Mouse (Mus musculus): ENCODE measurements around the gene Dtx2. TPM values are rescaled to one million over a fixed set of nuclear protein-coding genes. Genes with fewer than 3 reads are reported as not detected.

Gene Dtx2
- total and polyA plus RNA-seq, 3 experiments = 6.3 to 10.9 (median 7.3) TPM

DNA sequence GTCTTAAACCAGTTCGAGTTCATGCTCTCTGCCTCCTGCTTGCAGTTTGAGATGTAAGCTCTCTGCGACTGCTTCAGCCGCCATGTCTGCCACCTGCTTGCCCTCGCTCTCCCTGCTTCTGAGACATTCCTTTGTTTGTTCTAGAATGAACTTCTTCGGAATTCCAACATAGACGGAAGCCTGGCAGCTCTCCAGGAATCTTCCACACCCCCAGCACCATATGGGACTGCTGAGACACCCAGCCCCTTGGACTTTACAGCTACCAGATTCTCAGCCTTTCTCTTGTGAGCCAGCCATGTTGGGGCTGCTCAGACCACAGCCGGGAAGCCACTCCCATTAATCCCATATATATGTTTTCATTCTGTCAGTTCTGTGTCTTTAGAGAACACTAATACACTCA lies 81.7 kb downstream of the Dtx2 start:
- H3K4me1 ChIP-seq (ENCODE audit: control insufficient read depth, insufficient read depth, low read length) = peaks cover 3% of the 10 kb centered on the region
- no peak overlapping the region for H3K9ac ChIP-seq (ENCODE audit: low read depth, low read length)
- H3K27ac ChIP-seq = peak overlapping the region; percentile 72
- TF ChIP-seq CTCF (IDR thresholded peaks at IDR 0.05) (no peak), POLR2A (IDR thresholded peaks at IDR 0.05; ENCODE audit: insufficient read depth, low read depth, low read length) (no peak), EP300 (IDR thresholded peaks at IDR 0.05; ENCODE audit: insufficient read depth, low read depth, low read length) (no peak)
- WGBS = 28% methylated on average over 7 of the region's 7 CpGs
- intact Hi-C loops (cut with DNase I) = no loop called here
- H3K36me3 ChIP-seq (ENCODE audit: control insufficient read depth, insufficient read depth, low read length) = no peaks in the 10 kb centered on the region
- H3K27me3 ChIP-seq (ENCODE audit: control insufficient read depth, insufficient read depth, low read length) = no peaks in the 10 kb centered on the region
- no peak overlapping the region for H3K4me3 ChIP-seq
- no peak for DNase-seq
- H3K79me2 ChIP-seq (replicated peaks; ENCODE audit: control insufficient read depth, insufficient read depth, low read length) = no peaks in the 10 kb centered on the region

DNA sequence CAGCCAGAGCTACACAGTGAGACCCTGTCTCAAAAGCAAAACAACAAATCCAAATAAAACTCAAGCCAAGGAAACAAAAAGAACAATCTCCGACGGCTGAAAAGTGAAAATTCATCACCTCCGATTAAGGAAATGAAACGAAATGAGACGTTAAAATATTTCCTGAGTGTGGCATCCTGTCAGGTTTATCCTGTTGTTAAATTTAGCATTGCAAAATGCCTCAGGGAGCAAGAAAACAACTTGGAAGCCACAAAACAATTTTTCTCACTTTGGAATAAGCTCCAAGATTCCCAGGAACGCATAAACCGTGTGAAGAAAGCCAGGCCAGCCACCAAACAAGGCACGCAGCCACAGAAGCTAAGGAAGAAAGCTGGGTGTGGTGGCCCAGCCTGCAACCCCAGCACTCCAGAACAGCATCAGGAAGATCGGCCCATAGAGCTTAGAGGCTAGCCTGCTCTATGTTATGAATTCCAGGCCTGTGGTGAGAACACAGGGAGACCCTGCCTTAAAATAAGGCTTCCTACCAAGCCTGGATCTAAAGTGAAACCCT lies 82.5 kb downstream of the Dtx2 start:
- H3K9ac ChIP-seq (ENCODE audit: low read depth, low read length) = no peak overlapping the region
- 34% methylated on average over 9 of the region's 9 CpGs for WGBS
- peak overlapping the region; percentile 72 for H3K27ac ChIP-seq
- no peaks in the 10 kb centered on the region for H3K79me2 ChIP-seq (replicated peaks; ENCODE audit: control insufficient read depth, insufficient read depth, low read length)
- no peak overlapping the region for H3K4me3 ChIP-seq
- intact Hi-C loops (cut with DNase I) = no loop called here
- no peaks in the 10 kb centered on the region for H3K36me3 ChIP-seq (ENCODE audit: control insufficient read depth, insufficient read depth, low read length)
- peaks cover 3% of the 10 kb centered on the region for H3K4me1 ChIP-seq (ENCODE audit: control insufficient read depth, insufficient read depth, low read length)
- H3K27me3 ChIP-seq (ENCODE audit: control insufficient read depth, insufficient read depth, low read length) = no peaks in the 10 kb centered on the region
- TF ChIP-seq CTCF (IDR thresholded peaks at IDR 0.05) (no peak), POLR2A (IDR thresholded peaks at IDR 0.05; ENCODE audit: insufficient read depth, low read depth, low read length) (no peak), EP300 (IDR thresholded peaks at IDR 0.05; ENCODE audit: insufficient read depth, low read depth, low read length) (0 out of 2 replicates have a peak, but pooled peaks have one; percentile 13)
- DNase-seq = peak in 1 of 2 experiments; percentile 48

DNA sequence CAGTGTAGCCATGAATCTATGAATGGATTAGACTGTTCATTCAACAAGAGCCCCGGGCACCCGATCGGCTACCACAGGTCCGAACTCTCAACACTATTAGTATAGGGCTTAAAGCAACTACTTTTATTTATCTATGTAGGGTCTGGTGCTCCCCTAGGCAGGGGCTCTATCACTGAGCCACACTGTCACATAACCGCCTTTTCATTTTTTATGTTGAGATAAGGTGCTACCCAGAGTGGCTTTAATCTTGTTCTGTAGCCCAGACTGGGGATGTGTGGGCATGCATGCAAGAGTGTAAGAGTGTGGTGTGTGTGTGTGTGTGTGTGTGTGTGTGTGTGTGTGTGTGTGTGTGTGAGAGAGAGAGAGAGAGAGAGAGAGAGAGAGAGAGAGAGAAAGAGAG lies 83.5 kb downstream of the Dtx2 start:
- WGBS = 97% methylated on average over 5 of the region's 5 CpGs
- TF ChIP-seq POLR2A (IDR thresholded peaks at IDR 0.05; ENCODE audit: insufficient read depth, low read depth, low read length) (no peak), CTCF (IDR thresholded peaks at IDR 0.05) (no peak), EP300 (IDR thresholded peaks at IDR 0.05; ENCODE audit: insufficient read depth, low read depth, low read length) (no peak)
- Histone ChIP-seq H3K4me1 (ENCODE audit: control insufficient read depth, insufficient read depth, low read length) (peaks cover 3% of the 10 kb centered on the region), H3K4me3 (no peak overlapping the region), H3K27ac (no peak overlapping the region), H3K36me3 (ENCODE audit: control insufficient read depth, insufficient read depth, low read length) (no peaks in the 10 kb centered on the region), H3K9ac (ENCODE audit: low read depth, low read length) (no peak overlapping the region), H3K79me2 (replicated peaks; ENCODE audit: control insufficient read depth, insufficient read depth, low read length) (no peaks in the 10 kb centered on the region), H3K27me3 (ENCODE audit: control insufficient read depth, insufficient read depth, low read length) (no peaks in the 10 kb centered on the region)
- intact Hi-C loops (cut with DNase I) = no loop called here
- DNase-seq = no peak

DNA sequence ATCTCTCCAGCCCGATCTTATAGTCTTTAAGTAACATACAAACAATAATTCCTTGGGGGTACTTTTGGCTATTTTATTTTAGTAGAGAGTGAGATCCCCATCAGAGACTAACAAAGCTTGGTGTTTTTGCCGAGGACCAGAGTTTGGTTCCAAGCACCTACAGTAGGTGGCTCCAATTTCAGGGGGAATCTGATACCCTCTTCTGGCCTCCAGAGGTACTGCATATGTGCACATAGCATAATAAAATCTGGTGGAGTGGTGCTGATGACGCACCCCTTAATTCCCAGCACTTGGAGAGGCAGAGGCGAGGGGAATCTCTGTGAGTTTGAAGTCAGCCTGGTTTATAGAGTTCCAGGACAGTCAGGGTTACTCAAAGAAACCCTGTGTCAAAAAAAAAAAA lies 87.7 kb downstream of the Dtx2 start:
- H3K4me1 ChIP-seq (ENCODE audit: control insufficient read depth, insufficient read depth, low read length) = peaks cover 4% of the 10 kb centered on the region
- no peaks in the 10 kb centered on the region for H3K27me3 ChIP-seq (ENCODE audit: control insufficient read depth, insufficient read depth, low read length)
- H3K36me3 ChIP-seq (ENCODE audit: control insufficient read depth, insufficient read depth, low read length) = no peaks in the 10 kb centered on the region
- intact Hi-C loops (cut with DNase I) = no loop called here
- H3K4me3 ChIP-seq = no peak overlapping the region
- no peak for TF ChIP-seq EP300 (IDR thresholded peaks at IDR 0.05; ENCODE audit: insufficient read depth, low read depth, low read length)
- TF ChIP-seq POLR2A (IDR thresholded peaks at IDR 0.05; ENCODE audit: insufficient read depth, low read depth, low read length) = no peak
- TF ChIP-seq CTCF (IDR thresholded peaks at IDR 0.05) = peak; percentile 54
- WGBS = 81% methylated on average over 4 of the region's 4 CpGs
- no peak overlapping the region for H3K27ac ChIP-seq
- DNase-seq = no peak
- no peak overlapping the region for H3K9ac ChIP-seq (ENCODE audit: low read depth, low read length)
- H3K79me2 ChIP-seq (replicated peaks; ENCODE audit: control insufficient read depth, insufficient read depth, low read length) = no peaks in the 10 kb centered on the region

Other genes with a start within 250 kb of the Dtx2 start
- gene Styxl1, start 216.4 kb upstream of the Dtx2 start, total RNA-seq (2021) = not detected
- 0.20 TPM in 1 of 2 replicates, not detected in the other for gene Styxl1, start 216.4 kb upstream of the Dtx2 start, polyA plus RNA-seq (2012; rRNA removed)
- 1,000 to 10,000 TPM; 1,645 to 1,928 TPM for gene Mdh2, start 216.3 kb upstream of the Dtx2 start, total RNA-seq (2021)
- gene Mdh2, start 216.3 kb upstream of the Dtx2 start, polyA plus RNA-seq (2012; rRNA removed) = 2,909 and 3,459 TPM in 2 replicates
- gene Srrm3, start 187.9 kb upstream of the Dtx2 start, total RNA-seq (2021) = not detected
- not detected in 2 replicates for gene Srrm3, start 187.9 kb upstream of the Dtx2 start, polyA plus RNA-seq (2012; rRNA removed)
- 100 to 1,000 TPM; 434 to 446 TPM for gene Hspb1, start 106.9 kb upstream of the Dtx2 start, total RNA-seq (2021)
- 427 and 635 TPM in 2 replicates for gene Hspb1, start 106.9 kb upstream of the Dtx2 start, polyA plus RNA-seq (2012; rRNA removed)
- gene Ywhag, start 60.2 kb upstream of the Dtx2 start, total RNA-seq (2021) = 100 to 1,000 TPM; 275 to 304 TPM
- 99.0 and 116 TPM in 2 replicates for gene Ywhag, start 60.2 kb upstream of the Dtx2 start, polyA plus RNA-seq (2012; rRNA removed)
- under 1 TPM; 0.09 to 0.21 TPM for gene Ssc4d, start 20.3 kb upstream of the Dtx2 start, total RNA-seq (2021)
- gene Ssc4d, start 20.3 kb upstream of the Dtx2 start, polyA plus RNA-seq (2012; rRNA removed) = 1.0 and 1.6 TPM in 2 replicates
- not detected for gene Zp3, start 14.7 kb upstream of the Dtx2 start, total RNA-seq (2021)
- gene Zp3, start 14.7 kb upstream of the Dtx2 start, polyA plus RNA-seq (2012; rRNA removed) = not detected in 2 replicates
- gene Upk3b, start 43.7 kb downstream of the Dtx2 start, total RNA-seq (2021) = 10 to 100 TPM; 16.7 to 18.6 TPM
- gene Upk3b, start 43.7 kb downstream of the Dtx2 start, polyA plus RNA-seq (2012; rRNA removed) = 25.8 and 30.5 TPM in 2 replicates
- gene Upk3bl, start 59.7 kb downstream of the Dtx2 start, total RNA-seq (2021) = not detected
- not detected in 2 replicates for gene Upk3bl, start 59.7 kb downstream of the Dtx2 start, polyA plus RNA-seq (2012; rRNA removed)
- gene Rasa4, start 89.1 kb downstream of the Dtx2 start, total RNA-seq (2021) = 1 to 10 TPM; 3.8 to 4.7 TPM
- 6.0 and 8.1 TPM in 2 replicates for gene Rasa4, start 89.1 kb downstream of the Dtx2 start, polyA plus RNA-seq (2012; rRNA removed)
- gene Polr2j, start 121.8 kb downstream of the Dtx2 start, total RNA-seq (2021) = 10 to 100 TPM; 63.5 to 89.3 TPM
- gene Polr2j, start 121.8 kb downstream of the Dtx2 start, polyA plus RNA-seq (2012; rRNA removed) = 66.9 and 70.9 TPM in 2 replicates
- gene Lrwd1, start 141.3 kb downstream of the Dtx2 start, total RNA-seq (2021) = 1 to 10 TPM; 5.4 to 5.5 TPM
- gene Lrwd1, start 141.3 kb downstream of the Dtx2 start, polyA plus RNA-seq (2012; rRNA removed) = 11.5 and 12.3 TPM in 2 replicates
- 1 to 10 TPM; 5.3 to 6.4 TPM for gene Alkbh4, start 141.3 kb downstream of the Dtx2 start, total RNA-seq (2021)
- 6.2 and 9.7 TPM in 2 replicates for gene Alkbh4, start 141.3 kb downstream of the Dtx2 start, polyA plus RNA-seq (2012; rRNA removed)
- gene Orai2, start 175.9 kb downstream of the Dtx2 start, total RNA-seq (2021) = 1 to 10 TPM in 1 of 2 experiments, under 1 TPM in 1; 0.76 to 1.6 TPM
- gene Orai2, start 175.9 kb downstream of the Dtx2 start, polyA plus RNA-seq (2012; rRNA removed) = 2.9 and 5.5 TPM in 2 replicates
- gene Prkrip1, start 204.2 kb downstream of the Dtx2 start, total RNA-seq (2021) = 10 to 100 TPM; 16.8 to 19.0 TPM
- 8.2 and 9.2 TPM in 2 replicates for gene Prkrip1, start 204.2 kb downstream of the Dtx2 start, polyA plus RNA-seq (2012; rRNA removed)